Mouse (Mus musculus) erythroblast, embryonic 14.5 days (primary cell): Measurements from ENCODE around the gene Terf2ip.

Source experiments
- GATA1 ChIP-seq: IDR thresholded peaks from 2 replicates; pipeline ENCODE4 v1.6.1; 2012; ENCODE audit warnings: low read length, inconsistent platforms, mixed read lengths
- TAL1 ChIP-seq: IDR thresholded peaks from 3 replicates; pipeline ENCODE4 v1.6.1; 2012; ENCODE audit warnings: low read length, inconsistent platforms, mixed read lengths

DNA sequence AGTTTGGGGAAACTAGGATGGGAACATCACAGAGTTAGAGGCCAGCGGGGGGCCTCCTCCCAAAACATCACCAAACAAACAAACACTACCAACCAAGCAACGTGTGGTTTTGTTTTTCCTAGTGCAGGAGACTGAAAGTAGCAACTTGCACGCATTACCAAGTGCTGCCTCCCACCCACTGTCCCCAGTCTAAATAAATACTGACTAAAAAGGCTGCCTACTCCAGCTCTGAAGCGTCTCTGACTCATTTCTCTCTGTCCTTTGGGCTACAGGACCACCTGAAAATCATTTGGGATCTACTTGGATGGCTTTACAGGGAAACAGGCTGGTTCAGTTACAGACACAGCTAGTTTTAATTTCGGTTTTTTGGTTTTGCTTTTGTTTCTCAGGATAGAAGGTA is 46.8 kb upstream of the Terf2ip start:
- TF ChIP-seq GATA1 (no peak), TAL1 (no peak)
